Mouse (Mus musculus): ENCODE measurements around the gene Pias1.
"Not testable (repeated sequence)": the region's sequence is repeated elsewhere in the genome, so short reads cannot be mapped to it uniquely, and the experiment has no call there.

Pias1 gene

DNA sequence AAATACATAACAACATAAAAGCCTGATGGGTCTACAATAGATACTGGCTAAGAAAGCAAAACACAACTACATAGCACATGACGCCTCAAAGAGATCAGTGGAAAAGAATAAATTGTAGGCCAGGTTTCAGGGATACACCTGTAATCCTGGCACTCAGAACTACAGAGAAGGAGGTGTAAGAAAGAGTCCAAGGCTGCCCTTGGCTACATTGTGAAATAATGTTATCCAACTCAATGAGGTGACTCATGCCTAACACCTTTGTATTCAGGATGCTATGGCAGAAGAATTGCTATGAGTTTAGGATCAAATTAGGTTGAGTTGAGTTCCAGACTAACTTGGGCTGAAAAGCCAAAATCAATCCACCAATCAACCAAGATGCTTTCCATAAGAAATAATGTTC is 43.7 kb downstream of the Pias1 start:
- in situ Hi-C loops (cut with MboI; ENCODE audit: low sequenced_read_pairs): no loop called here

DNA sequence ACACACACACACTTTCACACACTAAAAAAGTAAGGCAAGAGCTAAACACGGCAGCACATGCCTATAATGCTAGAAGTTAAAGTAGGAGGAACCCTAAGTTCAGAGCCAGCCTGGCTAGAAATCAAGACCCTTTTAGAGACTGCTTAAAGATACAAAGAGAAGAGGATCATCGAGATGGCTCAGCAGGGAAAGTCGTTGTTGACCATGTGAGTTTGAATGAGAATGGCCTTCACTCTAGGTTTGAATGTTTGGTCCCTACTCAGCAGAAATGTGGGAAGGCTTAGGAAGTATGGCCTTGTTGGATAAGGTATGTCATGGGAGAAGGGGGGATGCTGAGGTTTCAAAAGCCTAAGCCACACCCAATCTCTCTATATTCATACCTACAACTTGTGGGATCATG is 46.8 kb downstream of the Pias1 start:
- in situ Hi-C loops (cut with MboI; ENCODE audit: low sequenced_read_pairs): no loop called here

DNA sequence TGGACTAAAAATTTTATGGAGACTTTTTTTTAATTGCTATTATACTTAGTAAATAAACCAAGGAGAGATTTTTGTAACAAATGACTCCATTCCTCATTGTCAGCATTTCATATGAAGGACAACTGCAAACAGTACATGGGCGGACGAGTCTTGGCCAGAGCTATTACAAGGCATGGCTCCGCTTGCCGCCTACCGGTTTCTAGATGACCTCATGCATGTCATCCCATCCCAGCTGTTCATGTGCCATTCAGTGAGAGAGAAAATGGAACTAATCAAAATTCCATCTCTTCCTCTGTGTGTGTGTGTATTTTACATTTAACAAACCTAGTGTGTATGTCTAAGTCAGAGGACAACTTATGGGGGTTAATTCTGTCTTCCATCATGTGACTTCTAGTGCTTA is 51.9 kb downstream of the Pias1 start:
- in situ Hi-C loops (cut with MboI; ENCODE audit: low sequenced_read_pairs): no loop called here

DNA sequence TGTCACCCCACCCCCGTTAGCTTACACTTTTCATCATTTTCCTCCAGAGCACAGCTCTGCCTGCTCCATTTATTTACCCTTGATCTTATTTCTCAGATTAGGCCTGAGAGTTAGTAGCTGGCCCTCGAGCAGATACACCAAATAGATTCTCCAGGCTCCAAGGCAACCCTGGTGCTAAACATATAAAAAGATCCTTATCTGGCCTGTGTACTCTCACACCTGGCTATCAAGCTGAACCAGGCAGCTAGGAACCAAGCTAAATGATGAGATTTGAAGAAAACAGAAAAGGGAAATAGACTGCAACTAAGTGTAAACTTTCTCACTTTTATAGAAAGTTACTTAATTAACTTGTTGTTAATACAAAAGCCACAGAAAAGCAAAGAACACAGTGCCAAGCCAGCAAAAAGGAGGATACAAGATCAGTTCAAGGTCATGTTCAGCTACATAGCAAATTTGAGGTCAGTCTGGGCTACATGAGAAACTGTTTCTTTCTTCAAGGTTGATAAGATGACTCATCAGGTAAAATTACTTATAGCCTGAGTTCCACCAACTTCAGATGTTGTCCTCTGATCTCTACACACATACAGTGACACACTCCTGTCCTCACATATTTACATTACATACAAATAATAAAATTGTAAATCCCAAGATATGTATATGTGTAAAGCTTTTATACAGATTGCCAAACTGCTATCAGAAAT is 52.9 kb downstream of the Pias1 start:
- in situ Hi-C loops (cut with MboI; ENCODE audit: low sequenced_read_pairs): no loop called here

DNA sequence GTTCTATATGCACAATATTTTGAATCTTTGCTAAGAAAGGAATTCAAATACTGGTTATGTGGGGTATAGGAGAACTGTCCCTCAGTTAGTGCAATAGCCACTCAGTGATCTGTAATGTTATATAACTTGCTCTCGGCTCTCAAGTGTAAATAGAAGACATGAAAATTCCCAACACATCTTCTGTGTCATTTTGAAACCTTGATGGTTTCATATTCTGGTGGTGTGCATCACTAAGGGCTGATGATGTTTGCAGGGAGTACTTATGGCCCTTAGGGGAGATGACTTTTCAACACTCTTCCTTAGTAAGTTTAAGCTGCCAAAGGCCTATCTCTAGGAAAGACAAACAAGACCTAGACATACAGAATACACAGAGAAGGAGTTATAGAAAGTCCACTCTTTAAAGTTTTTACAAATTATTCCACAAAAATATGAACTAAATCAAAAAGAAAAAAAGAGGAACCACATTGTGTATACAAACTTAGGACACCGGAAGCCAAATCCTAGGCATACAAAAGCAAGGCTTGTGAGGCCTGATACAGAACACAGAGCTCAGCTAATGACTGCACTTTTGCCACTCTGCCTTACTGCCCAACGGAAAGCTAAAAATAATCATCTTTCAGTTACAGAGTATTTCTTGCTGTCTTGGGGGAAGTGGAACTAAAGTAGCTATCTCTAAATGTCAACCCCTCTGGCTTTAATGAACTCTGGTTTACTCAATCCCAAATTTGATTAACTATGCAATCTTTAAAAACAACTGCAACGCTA is 55.0 kb downstream of the Pias1 start:
- in situ Hi-C loops (cut with MboI; ENCODE audit: low sequenced_read_pairs): no loop called here

DNA sequence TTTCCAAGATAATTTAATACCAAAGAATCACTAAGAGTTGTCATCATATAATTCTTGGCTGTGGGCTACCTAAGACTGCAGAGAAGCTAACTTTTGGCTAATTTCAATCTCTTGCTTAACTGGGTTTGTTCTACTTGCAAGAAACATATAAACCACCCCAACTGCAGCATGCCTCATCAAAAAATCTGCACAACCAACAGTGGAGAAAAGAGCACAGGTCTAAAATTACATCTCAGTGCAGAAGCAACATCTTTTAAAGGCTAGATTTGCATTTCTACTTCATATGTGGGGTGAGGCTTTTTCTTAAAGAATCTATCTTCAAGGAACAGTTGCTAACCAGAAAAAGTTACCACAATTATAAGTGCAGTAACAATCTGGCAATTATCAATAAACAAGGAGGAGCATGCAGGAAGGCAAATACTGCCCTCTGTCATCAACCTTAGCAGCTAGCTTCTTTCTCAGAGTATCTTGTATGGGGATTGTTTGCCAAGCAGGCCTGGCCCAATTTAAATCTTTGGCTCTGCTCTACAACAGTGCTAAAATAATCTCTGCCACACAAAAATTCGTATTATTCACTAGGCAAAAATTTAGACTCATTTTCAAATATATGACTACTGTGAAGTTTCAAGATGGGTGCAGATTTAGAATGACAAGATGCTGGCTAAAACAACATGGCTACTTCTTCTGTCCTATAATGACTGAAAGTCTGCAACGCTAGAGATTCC is 62.7 kb downstream of the Pias1 start:
- in situ Hi-C loops (cut with MboI; ENCODE audit: low sequenced_read_pairs): no loop called here

DNA sequence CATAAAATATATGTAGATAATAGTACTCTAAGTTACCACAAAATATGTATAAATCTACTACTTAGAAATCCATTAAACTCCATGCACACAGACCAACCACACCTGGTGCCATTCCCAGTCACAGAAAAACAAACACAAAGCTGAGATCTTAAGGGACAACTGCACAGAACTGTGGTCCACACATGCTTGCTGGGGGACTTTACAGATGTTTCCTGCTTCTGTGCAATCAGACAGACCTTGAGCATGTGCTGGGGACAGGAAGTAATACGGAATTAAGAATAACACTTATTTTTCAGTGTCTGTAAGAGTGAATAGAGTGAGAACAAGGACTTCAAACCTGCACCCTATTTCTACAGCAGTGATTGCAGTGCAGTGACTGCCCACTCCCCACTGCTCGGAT is 66.8 kb downstream of the Pias1 start:
- in situ Hi-C loops (cut with MboI; ENCODE audit: low sequenced_read_pairs): no loop called here

DNA sequence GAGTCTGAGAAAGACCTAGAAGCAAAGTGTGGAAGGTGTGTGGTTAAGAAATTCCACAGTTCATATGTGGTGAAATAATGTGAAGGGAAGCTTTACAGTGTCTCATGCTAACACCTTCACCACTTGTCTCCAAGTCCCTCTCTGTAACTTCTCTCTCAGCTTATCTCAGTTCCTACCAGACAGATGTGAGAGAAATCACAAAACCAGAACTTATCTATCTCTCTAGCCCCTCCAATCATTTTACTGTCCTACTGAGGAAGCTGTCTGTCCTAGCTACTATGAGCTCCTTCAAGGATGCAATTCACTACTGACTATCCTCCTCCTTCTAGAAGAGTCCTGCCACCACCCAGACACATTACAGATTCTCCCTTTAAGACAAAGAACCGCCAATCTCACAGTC is 70.7 kb downstream of the Pias1 start:
- in situ Hi-C loops (cut with MboI; ENCODE audit: low sequenced_read_pairs): no loop called here

DNA sequence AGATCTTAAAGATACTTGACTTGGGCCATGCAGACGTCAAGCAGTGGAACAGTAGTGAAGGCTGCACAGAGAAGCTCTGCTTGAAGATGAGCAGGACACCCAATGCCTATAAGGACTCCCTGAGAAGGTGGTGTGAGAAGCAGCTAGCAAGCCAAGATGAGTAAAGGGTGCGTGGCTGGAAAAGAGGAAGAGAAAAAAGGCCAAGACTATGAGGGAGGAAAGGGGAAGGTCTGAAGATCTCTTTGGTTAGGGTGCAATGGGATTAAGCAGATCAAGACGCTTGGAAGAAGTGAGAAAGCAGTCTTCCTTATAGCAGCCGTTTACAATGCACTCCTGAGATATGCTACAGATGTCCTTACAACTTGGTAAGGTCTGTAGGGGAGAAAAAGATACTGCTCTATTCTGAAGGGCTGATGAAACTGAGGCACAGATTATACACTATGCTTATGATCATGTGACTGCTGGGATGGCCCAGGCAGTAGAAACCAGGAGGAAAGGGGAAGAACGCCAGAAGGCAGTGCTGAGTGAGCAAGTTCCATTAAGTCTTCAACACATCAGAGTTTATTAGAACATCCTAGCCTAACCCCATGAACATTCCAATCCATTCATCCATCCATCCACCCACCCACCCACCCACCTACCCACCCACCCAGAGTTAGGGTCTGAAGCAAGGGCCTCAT is 74.2 kb downstream of the Pias1 start:
- in situ Hi-C loops (cut with MboI; ENCODE audit: low sequenced_read_pairs): no loop called here

DNA sequence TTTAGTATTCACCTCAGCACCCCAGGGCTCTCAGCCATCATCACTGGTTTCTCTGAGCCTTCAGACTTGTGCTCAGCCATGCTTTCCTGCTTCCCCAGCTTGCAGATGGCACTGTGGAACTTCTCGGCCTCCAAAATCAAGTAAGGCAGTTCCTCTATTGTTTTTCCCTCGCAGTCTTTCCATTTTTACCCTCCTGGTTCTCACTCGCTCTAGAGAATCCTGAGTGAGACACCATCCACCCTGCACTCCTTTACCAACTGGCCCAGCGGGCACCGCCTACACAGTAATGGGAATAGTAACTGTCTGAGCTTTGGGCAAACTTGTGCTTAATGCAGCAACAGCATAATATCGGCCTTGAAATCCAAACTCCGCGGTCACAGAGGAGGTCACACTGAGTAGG is 82.7 kb downstream of the Pias1 start:
- in situ Hi-C loops (cut with MboI; ENCODE audit: low sequenced_read_pairs): no loop called here

DNA sequence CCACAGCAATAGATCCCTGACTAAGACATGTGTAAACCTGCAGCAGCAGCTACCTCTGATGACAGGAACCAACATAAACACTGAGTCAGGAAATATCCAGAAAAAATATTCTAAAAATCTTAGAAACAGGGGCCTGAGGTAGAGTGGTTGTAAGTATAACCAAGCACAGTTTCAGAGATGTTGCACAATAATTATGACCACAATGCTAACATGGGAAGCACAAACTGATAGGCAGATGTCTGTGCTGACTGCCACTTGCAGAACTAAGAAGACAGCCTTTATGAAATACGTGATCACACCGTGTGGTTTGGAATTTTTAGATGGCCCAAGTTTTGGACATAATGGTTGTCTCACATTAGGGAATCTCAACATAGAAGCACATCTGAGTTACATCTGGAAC is 83.9 kb downstream of the Pias1 start:
- in situ Hi-C loops (cut with MboI; ENCODE audit: low sequenced_read_pairs): no loop called here

DNA sequence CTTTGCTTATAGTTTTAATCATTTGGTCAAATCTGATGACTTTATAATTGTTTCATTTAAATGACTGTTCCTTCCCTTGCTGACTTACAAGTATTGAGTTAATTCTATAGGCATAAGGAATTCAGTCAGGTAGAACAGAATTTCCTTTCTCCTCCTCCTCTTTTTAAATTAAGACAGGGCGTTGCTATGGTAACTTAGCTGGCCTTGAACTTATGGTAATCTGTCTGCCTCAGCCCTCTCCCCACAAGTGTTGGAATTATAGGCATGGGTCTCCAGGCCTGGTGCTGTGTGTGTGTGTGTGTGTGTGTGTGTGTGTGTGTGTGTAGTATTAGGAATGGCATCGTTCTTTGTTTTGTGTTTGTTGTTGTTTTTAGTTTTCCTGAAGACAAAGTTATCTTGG is 86.0 kb downstream of the Pias1 start:
- in situ Hi-C loops (cut with MboI; ENCODE audit: low sequenced_read_pairs): no loop called here

DNA sequence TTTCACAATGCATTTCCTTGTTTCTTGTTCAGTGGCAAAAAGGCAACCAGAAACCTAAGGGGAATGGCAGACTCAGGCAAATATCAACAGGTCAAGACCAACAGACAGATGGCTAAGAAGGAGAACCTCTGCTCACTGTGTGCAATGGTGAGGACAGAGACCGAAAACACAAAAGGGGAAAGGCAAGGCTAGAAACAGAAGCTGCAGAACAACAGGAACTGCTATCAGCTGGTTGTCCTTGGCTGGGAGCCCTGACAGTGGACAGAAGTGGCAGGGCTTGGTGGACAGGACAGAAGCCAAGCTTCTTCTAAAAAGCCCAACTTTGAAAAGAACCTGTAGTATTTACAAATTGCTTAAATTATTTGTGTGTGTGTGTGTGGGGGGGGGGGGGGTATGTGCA is 93.2 kb downstream of the Pias1 start:
- in situ Hi-C loops (cut with MboI; ENCODE audit: low sequenced_read_pairs): no loop called here

DNA sequence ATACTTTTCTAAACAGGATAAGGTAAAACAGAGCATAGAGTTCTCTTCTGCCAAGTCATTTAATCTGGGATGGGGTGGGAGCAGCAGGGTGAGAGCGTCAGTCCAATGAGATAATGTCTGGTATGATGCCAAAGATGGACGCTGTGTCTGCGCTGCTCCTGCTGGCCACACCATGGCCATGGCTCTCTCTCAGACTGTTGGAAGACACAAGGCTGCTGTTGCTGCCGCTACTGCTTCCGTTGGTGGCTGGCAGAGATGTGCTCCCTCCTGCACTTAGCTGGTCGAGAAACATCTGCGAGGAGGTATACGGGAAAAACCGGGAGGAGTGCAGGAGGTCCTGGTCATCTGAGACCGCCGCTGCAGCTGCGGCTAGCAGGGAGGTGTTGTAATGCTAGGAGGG is 105.9 kb downstream of the Pias1 start:
- in situ Hi-C loops (cut with MboI; ENCODE audit: low sequenced_read_pairs): no loop called here

DNA sequence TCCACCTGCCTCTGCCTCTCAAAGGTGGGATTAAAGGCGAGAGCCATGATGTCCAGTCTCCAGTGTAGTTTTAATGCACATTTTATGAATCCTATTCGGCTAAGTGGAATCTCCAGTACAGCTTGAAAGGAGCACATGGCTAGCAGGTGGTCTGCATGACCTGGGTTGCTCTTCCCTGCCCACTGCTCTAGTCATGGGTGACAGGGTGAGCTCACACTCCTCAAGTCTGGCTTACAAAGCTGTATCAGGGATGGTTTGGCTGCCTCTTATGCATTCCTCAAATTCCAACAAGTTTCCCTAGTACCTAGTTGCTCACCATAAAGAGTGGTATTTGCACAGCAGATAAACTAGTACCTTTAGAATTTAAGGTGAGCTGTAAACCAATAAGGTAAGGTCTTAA is 109.9 kb downstream of the Pias1 start:
- in situ Hi-C loops (cut with MboI; ENCODE audit: low sequenced_read_pairs): no loop called here

DNA sequence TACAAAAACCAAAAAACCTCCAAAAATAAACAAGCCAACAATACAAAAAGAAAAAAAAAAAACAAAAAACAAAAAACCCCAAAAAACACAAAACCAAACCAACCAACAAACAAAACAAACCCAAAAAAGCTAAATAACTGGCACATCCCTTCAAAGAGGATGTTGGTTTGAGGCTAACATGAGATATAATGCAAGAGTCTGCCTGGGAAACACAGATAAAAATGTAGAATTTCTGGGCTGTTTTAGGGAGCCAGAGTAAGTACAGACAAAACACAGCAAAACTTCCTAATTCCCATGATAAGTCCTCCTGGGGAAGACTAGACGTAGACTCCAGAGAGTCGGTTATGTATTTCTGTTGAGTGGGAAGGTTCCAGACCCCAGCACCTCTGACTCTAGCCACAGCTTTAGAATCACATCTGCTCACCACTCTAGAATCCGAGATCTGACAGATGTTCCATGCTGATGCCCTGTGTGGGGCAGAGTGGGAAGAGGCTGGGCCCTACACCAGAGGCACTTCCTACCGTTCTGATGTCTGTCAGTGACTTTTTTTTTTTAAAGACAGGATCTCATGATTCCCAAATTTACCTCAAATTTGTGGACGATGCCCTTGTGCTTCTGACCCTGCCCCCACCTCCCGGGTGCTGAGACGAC is 110.6 kb downstream of the Pias1 start:
- in situ Hi-C loops (cut with MboI; ENCODE audit: low sequenced_read_pairs): no loop called here

DNA sequence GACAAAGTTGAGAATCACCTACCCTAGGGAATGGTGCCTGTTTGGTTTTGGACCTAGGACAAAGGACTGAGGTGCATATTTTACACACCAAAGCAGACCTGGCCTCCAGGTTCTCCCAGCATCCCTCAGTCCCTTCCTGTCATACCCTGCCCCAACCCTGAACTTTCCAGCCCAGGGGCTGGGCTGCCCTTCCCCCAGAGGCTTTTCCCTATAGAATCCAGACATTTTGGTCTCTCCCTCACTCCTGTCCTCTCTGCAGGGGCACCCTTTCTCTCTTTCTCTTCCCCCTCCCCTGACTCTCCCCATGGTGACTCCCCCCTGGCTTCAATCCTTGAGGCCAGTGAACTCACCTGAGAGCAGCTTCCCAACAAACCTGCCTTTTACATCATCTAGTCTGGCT is 117.0 kb downstream of the Pias1 start:
- in situ Hi-C loops (cut with MboI; ENCODE audit: low sequenced_read_pairs): no loop called here

DNA sequence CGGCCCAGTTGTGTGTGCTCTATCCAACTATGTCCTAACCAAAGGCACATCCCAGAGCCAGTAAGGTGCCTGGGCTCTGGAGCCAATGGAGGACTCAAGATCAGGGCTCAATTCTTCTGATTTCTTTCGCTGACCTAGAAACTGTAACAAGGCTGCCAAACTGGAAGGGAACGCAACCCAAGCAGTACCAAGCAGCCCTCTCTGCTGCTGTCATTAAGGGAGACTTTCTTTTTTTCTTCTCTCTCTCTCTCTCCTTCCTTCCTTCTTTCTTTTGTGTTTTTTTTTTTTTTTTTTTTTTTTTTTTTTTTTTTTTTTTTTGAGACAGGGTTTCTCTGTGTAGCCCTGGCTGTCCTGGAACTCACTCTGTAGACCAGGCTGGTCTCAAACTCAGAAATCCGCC is 118.5 kb downstream of the Pias1 start:
- in situ Hi-C loops (cut with MboI; ENCODE audit: low sequenced_read_pairs): not testable (repeated sequence)

DNA sequence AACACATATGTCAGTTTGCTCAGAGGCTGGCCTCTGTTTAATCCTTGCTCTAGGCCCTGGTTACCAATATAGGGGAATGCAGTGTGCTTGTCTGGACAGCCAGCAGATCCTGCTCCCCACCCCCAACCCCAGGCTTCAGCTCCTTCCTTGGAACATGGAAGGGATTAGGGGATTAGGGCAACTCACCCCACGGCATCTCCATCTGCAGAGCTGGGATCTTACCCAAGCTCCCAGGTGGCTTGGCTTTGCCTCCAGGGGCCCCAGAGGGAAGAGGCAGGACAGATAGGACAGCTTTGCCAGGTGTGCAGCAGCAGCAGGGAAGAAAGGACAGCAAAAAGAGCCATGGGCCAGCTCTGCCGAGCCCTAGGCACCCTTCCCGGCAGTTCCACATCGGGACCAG is 126.9 kb downstream of the Pias1 start:
- in situ Hi-C loops (cut with MboI; ENCODE audit: low sequenced_read_pairs): no loop called here

DNA sequence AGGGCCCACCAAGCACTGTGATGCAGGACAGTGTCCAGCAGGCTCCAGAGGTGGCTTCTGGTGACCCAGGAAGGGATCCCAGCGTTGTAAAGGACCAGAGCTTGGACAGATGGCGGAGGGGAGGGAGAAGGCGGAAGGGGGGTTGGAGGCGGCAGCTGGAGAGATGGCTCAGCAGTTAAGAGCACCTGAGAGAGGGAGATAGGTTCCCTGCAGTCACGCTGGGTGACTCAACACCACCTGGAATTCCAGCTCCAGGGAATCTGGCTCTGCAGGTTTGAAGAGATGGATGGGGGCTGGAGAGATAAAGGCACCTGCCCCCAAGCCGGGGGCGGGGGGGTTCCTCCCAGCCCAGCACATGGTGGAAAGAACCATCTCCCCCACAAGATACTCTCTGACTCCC is 127.6 kb downstream of the Pias1 start:
- in situ Hi-C loops (cut with MboI; ENCODE audit: low sequenced_read_pairs): not testable (repeated sequence)

Data from CH12F3 (cell line).